Mouse (Mus musculus) embryonic fibroblast, embryonic 13.5 days (primary cell): ENCODE measurements around the gene Glrx5. TPM values are rescaled to one million over a fixed set of nuclear protein-coding genes. Genes with fewer than 3 reads are reported as not detected.

Experiments
- H3K27ac ChIP-seq: 2 replicates; pipeline ENCODE4 v1.5.1; 2012; ENCODE audit warnings: low read length, control low read depth, inconsistent platforms; ENCODE audit not compliant: insufficient read depth
- H3K4me1 ChIP-seq: 2 replicates; pipeline ENCODE4 v1.6.1; 2011; ENCODE audit warnings: low read length; ENCODE audit not compliant: control insufficient read depth, insufficient read depth
- H3K4me3 ChIP-seq: 2 replicates; pipeline ENCODE4 v1.5.1; 2011; ENCODE audit warnings: mild to moderate bottlenecking, control low read depth, low read length; ENCODE audit not compliant: insufficient read depth
- CTCF ChIP-seq: IDR thresholded peaks from 2 replicates; pipeline ENCODE4 v1.5.1; 2011; ENCODE audit warnings: mild to moderate bottlenecking, control low read depth, low read length, moderate library complexity, borderline replicate concordance; ENCODE audit not compliant: insufficient read depth
- POLR2A ChIP-seq: IDR thresholded peaks from 2 replicates; pipeline ENCODE4 v1.6.1; 2011; ENCODE audit warnings: low read depth, mild to moderate bottlenecking, control low read depth, low read length, moderate library complexity
- polyA plus RNA-seq: library from polyadenylated mRNA; stranded (reverse); fragments of >200 nt; gene quantifications from 2 replicates; pipeline ENCODE4 v1.2.4, GENCODE M21; 2011; ENCODE audit warnings: low read depth; ENCODE audit not compliant: missing spikeins, insufficient read length

Glrx5 gene
- polyA plus RNA-seq, 1 experiment: 37.6 TPM

- Histone ChIP-seq H3K27ac (peak overlapping the region; percentile 35; the same call in 1 of the 2 replicates), H3K4me1 (peaks cover 19% of the 10 kb centered on the region), H3K4me3 (no peak overlapping the region)
- TF ChIP-seq POLR2A (no peak), CTCF (no peak)
These were observed 27.4 kb upstream of the Glrx5 start for GRCm38 (mm10) chr12:105004956-105005714.

- Histone ChIP-seq H3K4me1 (peaks cover 18% of the 10 kb centered on the region), H3K4me3 (no peak overlapping the region), H3K27ac (no peak overlapping the region)
- TF ChIP-seq CTCF (no peak), POLR2A (no peak)
These were observed 26.8 kb upstream of the Glrx5 start for GRCm38 (mm10) chr12:105005715-105005972.

GRCm38 (mm10) chr12:105008150-105008549, 24.3 kb upstream of the Glrx5 start:
- H3K27ac ChIP-seq: peak overlapping the region; percentile 17
- H3K4me1 ChIP-seq: peaks cover 19% of the 10 kb centered on the region
- no peak overlapping the region; the same call in 1 of the 2 replicates for H3K4me3 ChIP-seq
- no peak for TF ChIP-seq CTCF
- TF ChIP-seq POLR2A: no peak

GRCm38 (mm10) chr12:105008752-105009178, 23.7 kb upstream of the Glrx5 start:
- TF ChIP-seq POLR2A: peak; percentile 74
- TF ChIP-seq CTCF: no peak
- peak overlapping the region; percentile 60 for H3K4me3 ChIP-seq
- H3K4me1 ChIP-seq: peaks cover 16% of the 10 kb centered on the region
- peak overlapping the region; percentile 62 for H3K27ac ChIP-seq

GRCm38 (mm10) chr12:105009370-105010212, 22.9 kb upstream of the Glrx5 start, which contains the start of gene Syne3:
Syne3 (minus strand) TSS chr12:105009809.
- peaks cover 13% of the 10 kb centered on the region for H3K4me1 ChIP-seq
- TF ChIP-seq POLR2A: peak; percentile 55
- no peak for TF ChIP-seq CTCF
- peak within 1 kb of the TSS; percentile 60 for H3K4me3 ChIP-seq
- H3K27ac ChIP-seq: peak within 1 kb of the TSS; percentile 62

- Histone ChIP-seq H3K4me1 (peaks cover 8% of the 10 kb centered on the region), H3K4me3 (peak overlapping the region; percentile 60; the same call in 1 of the 2 replicates), H3K27ac (no peak overlapping the region)
- no peak; the same call in 1 of the 2 replicates for TF ChIP-seq POLR2A
- TF ChIP-seq CTCF: no peak
These were observed 22.2 kb upstream of the Glrx5 start for GRCm38 (mm10) chr12:105010213-105010790.

GRCm38 (mm10) chr12:105011589-105011988, 20.9 kb upstream of the Glrx5 start:
- Histone ChIP-seq H3K4me3 (no peak overlapping the region), H3K27ac (no peak overlapping the region), H3K4me1 (peaks cover 6% of the 10 kb centered on the region)
- TF ChIP-seq CTCF (no peak), POLR2A (no peak)

- Histone ChIP-seq H3K27ac (peak overlapping the region; percentile 69), H3K4me3 (no peak overlapping the region), H3K4me1 (peaks cover 12% of the 10 kb centered on the region)
- TF ChIP-seq POLR2A: no peak
- no peak for TF ChIP-seq CTCF
These were observed 20.2 kb upstream of the Glrx5 start for GRCm38 (mm10) chr12:105012314-105012713.

GRCm38 (mm10) chr12:105013065-105013464, 19.4 kb upstream of the Glrx5 start:
- peak; percentile 51; the same call in 1 of the 2 replicates for TF ChIP-seq POLR2A
- no peak for TF ChIP-seq CTCF
- Histone ChIP-seq H3K4me3 (no peak overlapping the region), H3K4me1 (peaks cover 12% of the 10 kb centered on the region), H3K27ac (peak overlapping the region; percentile 74)
